Mouse (Mus musculus) hindbrain, embryonic 14.5 days (tissue): Measurements from ENCODE around the gene Phf19. TPM values are rescaled to one million over a fixed set of nuclear protein-coding genes. Genes with fewer than 3 reads are reported as not detected.

Experiments
- ATAC-seq: fragments of 200-750 bp; cut with Nextera tagmentation; 2 replicates; pipeline ENCODE4 v1.8.0; 2017; ENCODE audit warnings: moderate number of reproducible peaks, mild to moderate bottlenecking, moderate TSS enrichment, moderate library complexity; ENCODE audit not compliant: low FRiP score
- DNase-seq: peaks from one replicate; pipeline ENCODE4 v3.0.0-alpha.2; 2015; ENCODE audit warnings: low spot score
- H3K27ac ChIP-seq: fragments of 300-500 bp; sonication (generic); 2 replicates; pipeline ENCODE4 v1.5.1; 2014; ENCODE audit warnings: mild to moderate bottlenecking, moderate library complexity
- H3K27me3 ChIP-seq: fragments of 300-500 bp; sonication (generic); 2 replicates; pipeline ENCODE4 v1.6.1; 2014; ENCODE audit warnings: mild to moderate bottlenecking, low read length, mixed read lengths; ENCODE audit not compliant: control insufficient read depth, insufficient read depth
- H3K36me3 ChIP-seq: fragments of 300-500 bp; sonication (generic); replicated peaks from 2 replicates; pipeline ENCODE4 v1.6.1; 2014; ENCODE audit not compliant: control insufficient read depth, insufficient read depth
- H3K4me1 ChIP-seq: fragments of 300-500 bp; sonication (generic); replicated peaks from 2 replicates; pipeline ENCODE4 v1.6.1; 2014; ENCODE audit warnings: antibody characterized with exemption, low read length, mixed read lengths; ENCODE audit not compliant: control insufficient read depth, insufficient read depth
- H3K4me2 ChIP-seq: fragments of 300-500 bp; sonication (generic); replicated peaks from 2 replicates; pipeline ENCODE4 v1.6.1; 2014; ENCODE audit warnings: mild to moderate bottlenecking, moderate library complexity
- H3K4me3 ChIP-seq: fragments of 300-500 bp; sonication (generic); replicated peaks from 2 replicates; pipeline ENCODE4 v1.5.1; 2014; ENCODE audit warnings: mild to moderate bottlenecking, low read length
- H3K9ac ChIP-seq: fragments of 300-500 bp; sonication (generic); 2 replicates; pipeline ENCODE4 v1.6.1; 2014
- H3K9me3 ChIP-seq: fragments of 300-500 bp; sonication (generic); 2 replicates; pipeline ENCODE4 v1.6.1; 2016; ENCODE audit warnings: low read length; ENCODE audit not compliant: control insufficient read depth
- WGBS: fragments of 180-500 bp; shearing (Covaris S2); extraction: QIAGEN DNeasy Blood & Tissue Kit; methylation state at CpG from one replicate; pipeline ENCODE4 v1.1.7; 2014; 5-methylcytosine and 5-hydroxymethylcytosine counted together
- polyA plus RNA-seq: library from polyadenylated mRNA; unstranded; fragments of >200 nt; fragmentation: Nextera tagmentation; extraction: Ambion mirVana; gene quantifications from 2 replicates; pipeline ENCODE4 v1.2.1, GENCODE M21; 2014

Phf19 gene
- polyA plus RNA-seq, 1 experiment from 2014 or later = 1.8 TPM

- Histone ChIP-seq H3K4me2 (no peak overlapping the region), H3K4me3 (no peak overlapping the region), H3K9me3 (no peaks in the 10 kb centered on the region), H3K4me1 (0 out of 2 replicates have a peak, but pooled peaks cover 6% of the 10 kb centered on the region), H3K27ac (no peak overlapping the region), H3K27me3 (peaks cover 21% of the 10 kb centered on the region), H3K9ac (peak overlapping the region; percentile 60; the same call in 1 of the 2 replicates), H3K36me3 (no peaks in the 10 kb centered on the region)
- peak; percentile 2; the same call in 1 of the 2 replicates for ATAC-seq
- DNase-seq = no peak
- 12% methylated on average over 2 of the region's 2 CpGs for WGBS
These were observed 927 bp upstream of the Phf19 start for GRCm38 (mm10) chr2:34914823-34915082.

- Histone ChIP-seq H3K36me3 (no peaks in the 10 kb centered on the region), H3K4me1 (0 out of 2 replicates have a peak, but pooled peaks cover 6% of the 10 kb centered on the region), H3K9me3 (no peaks in the 10 kb centered on the region), H3K9ac (peak overlapping the region; percentile 60), H3K27me3 (peaks cover 21% of the 10 kb centered on the region), H3K4me3 (peak overlapping the region; percentile 50), H3K4me2 (peak overlapping the region; percentile 95), H3K27ac (no peak overlapping the region)
- ATAC-seq (peak; percentile 68), DNase-seq (peak; percentile 36)
- WGBS = 2% methylated on average over 42 of the region's 50 CpGs
These were observed 420 bp upstream of the Phf19 start for GRCm38 (mm10) chr2:34914069-34914822.

- Histone ChIP-seq H3K9me3 (no peaks in the 10 kb centered on the region), H3K27ac (no peak overlapping the region), H3K27me3 (peaks cover 21% of the 10 kb centered on the region), H3K9ac (no peak overlapping the region), H3K4me1 (0 out of 2 replicates have a peak, but pooled peaks cover 6% of the 10 kb centered on the region), H3K4me3 (no peak overlapping the region; the same call in 1 of the 2 replicates), H3K36me3 (no peaks in the 10 kb centered on the region), H3K4me2 (peak overlapping the region; percentile 95; the same call in 1 of the 2 replicates)
- DNase-seq = no peak
- no peak for ATAC-seq
- 47% methylated on average over 7 of the region's 7 CpGs for WGBS
These were observed 1.2 kb downstream of the Phf19 start for GRCm38 (mm10) chr2:34912613-34913012.

- Histone ChIP-seq H3K27ac (no peak overlapping the region), H3K4me1 (0 out of 2 replicates have a peak, but pooled peaks cover 6% of the 10 kb centered on the region), H3K4me3 (no peak overlapping the region), H3K36me3 (no peaks in the 10 kb centered on the region), H3K27me3 (peaks cover 21% of the 10 kb centered on the region), H3K9ac (no peak overlapping the region), H3K9me3 (no peaks in the 10 kb centered on the region), H3K4me2 (no peak overlapping the region)
- 91% methylated on average over 5 of the region's 5 CpGs for WGBS
- ATAC-seq (no peak), DNase-seq (no peak)
These were observed 2.0 kb downstream of the Phf19 start for GRCm38 (mm10) chr2:34911871-34912270.

GRCm38 (mm10) chr2:34909719-34910118 lies 4.1 kb downstream of the Phf19 start:
- H3K27ac ChIP-seq = no peak overlapping the region
- H3K4me1 ChIP-seq = 0 out of 2 replicates have a peak, but pooled peaks cover 6% of the 10 kb centered on the region
- no peaks in the 10 kb centered on the region for H3K9me3 ChIP-seq
- ATAC-seq (no peak), DNase-seq (no peak)
- no peak overlapping the region for H3K4me2 ChIP-seq
- no peaks in the 10 kb centered on the region for H3K36me3 ChIP-seq
- H3K27me3 ChIP-seq = peaks cover 21% of the 10 kb centered on the region
- no peak overlapping the region for H3K9ac ChIP-seq
- 94% methylated on average over 4 of the region's 4 CpGs for WGBS
- H3K4me3 ChIP-seq = no peak overlapping the region

GRCm38 (mm10) chr2:34906861-34907604 lies 6.8 kb downstream of the Phf19 start:
- H3K27me3 ChIP-seq = 0 out of 2 replicates have a peak, but pooled peaks cover 6% of the 10 kb centered on the region
- ATAC-seq (no peak), DNase-seq (no peak)
- H3K4me3 ChIP-seq = no peak overlapping the region
- H3K9me3 ChIP-seq = no peaks in the 10 kb centered on the region
- H3K9ac ChIP-seq = no peak overlapping the region
- WGBS = 41% methylated on average over 12 of the region's 12 CpGs
- no peak overlapping the region for H3K4me2 ChIP-seq
- H3K27ac ChIP-seq = no peak overlapping the region
- H3K4me1 ChIP-seq = no peaks in the 10 kb centered on the region
- H3K36me3 ChIP-seq = no peaks in the 10 kb centered on the region

GRCm38 (mm10) chr2:34906426-34906825 lies 7.4 kb downstream of the Phf19 start:
- WGBS = 70% methylated on average over 6 of the region's 6 CpGs
- no peaks in the 10 kb centered on the region for H3K27me3 ChIP-seq

GRCm38 (mm10) chr2:34904849-34905542 lies 8.8 kb downstream of the Phf19 start:
- Histone ChIP-seq H3K4me1 (no peaks in the 10 kb centered on the region), H3K27ac (peak overlapping the region; percentile 86), H3K27me3 (no peaks in the 10 kb centered on the region), H3K9me3 (no peaks in the 10 kb centered on the region), H3K9ac (peak overlapping the region; percentile 54), H3K4me2 (peak overlapping the region; percentile 66), H3K36me3 (no peaks in the 10 kb centered on the region), H3K4me3 (peak overlapping the region; percentile 31)
- ATAC-seq (peak; percentile 98), DNase-seq (peak; percentile 96)
- under 1% methylated on average over 34 of the region's 34 CpGs for WGBS

More at GRCm38 (mm10) chr2:34906426-34906825, 7.4 kb downstream of the Phf19 start:
- H3K9me3 ChIP-seq = no peaks in the 10 kb centered on the region
- ATAC-seq = no peak
- H3K4me2 ChIP-seq = no peak overlapping the region
- H3K4me1 ChIP-seq = no peaks in the 10 kb centered on the region
- H3K9ac ChIP-seq = no peak overlapping the region
- no peak overlapping the region for H3K27ac ChIP-seq
- no peak overlapping the region for H3K4me3 ChIP-seq
- no peak for DNase-seq
- no peaks in the 10 kb centered on the region for H3K36me3 ChIP-seq
